Mouse (Mus musculus) liver, postnatal 0 days (tissue): ENCODE results near the gene Rnf181.

Experiments used
- CTCF ChIP-seq: sonication (generic); IDR thresholded peaks from 2 replicates; pipeline ENCODE4 v1.5.1; 2016; ENCODE audit warnings: antibody characterized with exemption, low read depth
- EP300 ChIP-seq: IDR thresholded peaks from 2 replicates; pipeline ENCODE4 v1.6.1; 2016; ENCODE audit warnings: antibody characterized with exemption, low read depth, mild to moderate bottlenecking

GRCm38 (mm10) chr6:72357164-72358079, 9.3 kb downstream of the Rnf181 start:
- TF ChIP-seq CTCF (no peak), EP300 (peak; percentile 82)
